Mouse (Mus musculus) neural tube, postnatal 0 days (tissue): ENCODE results near the gene Pigz. TPM values are rescaled to one million over a fixed set of nuclear protein-coding genes. Genes with fewer than 3 reads are reported as not detected.

Experiments
- microRNA-seq: library from miRNA; unstranded; fragments of <30 nt; microRNA quantifications from one replicate; pipeline ENCODE4, GENCODE M21; 2016
- polyA plus RNA-seq: library from polyadenylated mRNA; unstranded; fragments of >200 nt; fragmentation: Nextera tagmentation; extraction: Ambion mirVana; gene quantifications from 2 replicates; pipeline ENCODE4 v1.2.1, GENCODE M21; 2015

Pigz gene
- 6.4 and 7.2 TPM in 2 replicates for polyA plus RNA-seq

DNA sequence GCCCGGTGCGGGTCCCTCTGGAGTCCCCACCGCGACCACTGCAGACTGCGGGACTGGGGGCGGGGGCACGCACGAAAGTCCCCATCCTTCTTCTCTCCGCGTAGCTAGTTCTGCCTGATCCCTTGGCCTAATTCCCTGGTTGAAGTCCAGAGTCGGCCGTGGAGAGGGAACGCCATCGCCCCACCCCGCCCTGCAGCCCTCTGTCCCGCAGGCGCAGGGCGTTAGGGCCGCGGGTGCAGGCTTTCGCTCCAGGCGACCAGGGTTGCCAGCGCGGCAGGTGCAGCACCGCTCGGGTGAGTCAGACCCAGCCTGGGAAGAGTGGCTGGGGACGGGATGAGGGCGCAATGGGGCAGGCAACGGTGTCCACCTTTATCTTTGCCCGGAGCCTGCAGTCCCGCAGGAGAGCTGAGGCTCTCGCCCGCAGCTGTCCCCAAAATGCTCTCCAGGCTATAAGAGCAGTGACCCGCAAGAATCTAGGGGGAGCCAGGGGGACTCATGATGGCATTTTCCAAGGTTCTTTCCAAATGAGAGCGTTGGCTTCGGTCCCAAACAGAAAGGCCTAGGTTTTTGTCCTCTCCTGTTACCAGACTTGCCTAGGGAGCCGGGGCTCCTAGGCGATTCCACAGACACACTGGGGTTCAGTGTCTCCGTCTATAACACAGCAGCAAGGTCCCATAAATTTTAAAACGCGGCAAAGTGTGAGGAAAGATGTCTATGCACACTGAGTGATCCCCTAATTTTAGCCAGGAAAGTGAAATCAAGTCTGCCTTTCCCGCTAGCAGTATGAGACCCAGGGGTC, at the start of gene Pigz:
Gene Pigz (plus strand): TSS at position 101 of the 799 bp plus-strand sequence.

GRCm38 (mm10) chr16:31948345-31948774, 14.7 kb downstream of the Pigz start, which contains the start of the genes 0610012G03Rik and Ncbp2:
TSS of gene 0610012G03Rik (minus strand) at chr16:31948494.
TSS of gene Ncbp2 (plus strand) at chr16:31948513.

Small RNA genes within 50 kb of the gene (microRNA-seq; reads per million reads assigned to microRNA genes)
- gene Gm26269: not detected

Other genes with a start within 250 kb of the Pigz start
- gene Meltf, start 55.0 kb upstream of the Pigz start, polyA plus RNA-seq: 0.18 and 0.24 TPM in 2 replicates
- 142 and 153 TPM in 2 replicates for gene 0610012G03Rik, start 14.6 kb downstream of the Pigz start, polyA plus RNA-seq
- 63.9 and 69.2 TPM in 2 replicates for gene Ncbp2, start 14.7 kb downstream of the Pigz start, polyA plus RNA-seq
- 10.3 and 10.7 TPM in 2 replicates for gene Senp5, start 69.4 kb downstream of the Pigz start, polyA plus RNA-seq
- 17.7 and 18.4 TPM in 2 replicates for gene Pak2, start 145.5 kb downstream of the Pigz start, polyA plus RNA-seq
- gene Pigx, start 165.9 kb downstream of the Pigz start, polyA plus RNA-seq: 70.9 and 79.9 TPM in 2 replicates
- gene Cep19, start 165.9 kb downstream of the Pigz start, polyA plus RNA-seq: 50.8 and 54.6 TPM in 2 replicates
- 6.0 and 7.1 TPM in 2 replicates for gene Nrros, start 231.7 kb downstream of the Pigz start, polyA plus RNA-seq
- not detected in 2 replicates for gene Bex6, start 246.0 kb downstream of the Pigz start, polyA plus RNA-seq